Mouse (Mus musculus): ENCODE results near the gene Olfr813. TPM values are rescaled to one million over a fixed set of nuclear protein-coding genes. Genes with fewer than 3 reads are reported as not detected.
"Not testable (repeated sequence)": the region's sequence is repeated elsewhere in the genome, so short reads cannot be mapped to it uniquely, and the experiment has no call there.

The Olfr813 gene
- polyA plus RNA-seq (2016; fragmentation: Nextera tagmentation; extraction: Ambion mirVana), result 0.18 TPM in 1 of 2 replicates, not detected in the other

DNA sequence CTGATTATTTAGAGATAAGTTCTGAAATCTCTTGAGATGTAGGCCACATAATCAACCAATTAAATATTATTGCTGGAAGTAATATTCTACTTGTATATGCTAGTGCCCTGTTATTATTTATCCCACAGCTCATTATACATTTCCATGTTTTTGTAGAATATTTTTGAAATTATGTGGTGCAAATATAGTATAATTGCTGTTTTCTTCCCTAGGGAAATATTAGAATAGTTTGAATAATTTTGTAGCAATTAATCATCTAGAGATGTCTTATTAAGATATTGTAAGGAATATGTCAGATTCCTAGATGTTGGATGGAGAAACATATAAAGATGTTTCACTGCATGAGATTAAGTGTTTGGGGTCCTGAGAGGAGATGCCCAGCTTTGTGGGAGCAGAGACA, at the start of gene Olfr813:
TSS of gene Olfr813 (plus strand) at position 301 of the 400 bp plus-strand sequence.
- Histone ChIP-seq H3K27me3 (no peaks in the 10 kb centered on the region), H3K9ac (no peak within 1 kb of the TSS), H3K4me3 (no peak within 1 kb of the TSS), H3K27ac (no peak within 1 kb of the TSS), H3K36me3 (no peaks in the 10 kb centered on the region), H3K4me2 (replicated peaks) (no peak within 1 kb of the TSS), H3K4me1 (no peaks in the 10 kb centered on the region), H3K9me3 (no peaks in the 10 kb centered on the region)
- no peak for ATAC-seq (ENCODE audit: insufficient number of reproducible peaks, insufficient read depth, low FRiP score, low TSS enrichment)

DNA sequence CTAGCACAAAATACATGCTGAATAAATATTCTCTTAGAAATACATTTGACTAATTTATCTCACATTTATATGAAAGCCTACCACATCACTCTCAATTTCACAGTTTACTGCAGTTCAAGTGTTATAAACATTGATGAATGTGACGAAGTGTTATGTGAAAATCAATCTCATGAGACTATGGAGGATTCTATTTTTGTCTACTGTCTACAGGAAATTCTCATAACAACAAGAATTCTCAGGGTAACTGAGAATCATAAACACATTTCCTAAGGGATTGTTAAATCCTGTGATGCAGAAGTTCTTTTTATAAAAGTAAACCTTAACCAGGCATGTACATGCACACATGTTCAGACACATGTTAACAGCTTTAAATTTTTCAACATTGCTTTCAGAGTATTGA, 9.2 kb upstream of the Olfr813 start, which contains the start of gene Olfr812:
TSS of gene Olfr812 (minus strand) at position 101 of the 400 bp plus-strand sequence.
- Histone ChIP-seq H3K9me3 (no peaks in the 10 kb centered on the region), H3K4me3 (no peak within 1 kb of the TSS), H3K27ac (no peak within 1 kb of the TSS), H3K4me2 (replicated peaks) (no peak within 1 kb of the TSS), H3K36me3 (no peaks in the 10 kb centered on the region), H3K9ac (no peak within 1 kb of the TSS), H3K27me3 (no peaks in the 10 kb centered on the region), H3K4me1 (no peaks in the 10 kb centered on the region)
- WGBS, result 59% methylated on average over 1 of the region's 1 CpGs
- ATAC-seq (ENCODE audit: insufficient number of reproducible peaks, insufficient read depth, low FRiP score, low TSS enrichment), result no peak

DNA sequence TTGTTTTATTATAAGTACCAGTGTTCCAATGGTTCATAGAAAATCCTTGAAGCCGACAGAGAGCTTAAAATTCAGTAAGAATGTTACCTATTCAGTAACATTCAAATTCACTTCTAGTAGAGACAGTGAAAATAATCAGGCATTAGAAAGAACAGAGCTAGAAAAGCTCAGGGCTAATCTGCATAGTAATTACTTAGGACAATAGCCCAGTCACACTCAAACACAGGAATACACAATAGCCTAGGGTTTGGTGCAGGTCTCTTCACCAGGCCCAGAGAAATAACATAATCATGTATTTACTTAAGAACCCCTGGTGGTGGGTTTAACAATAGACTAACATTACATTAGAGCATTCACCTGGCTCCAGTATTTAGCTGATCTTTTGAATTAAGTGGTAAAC, 7.8 kb upstream of the Olfr813 start:
- H3K4me1 ChIP-seq, result no peaks in the 10 kb centered on the region
- ATAC-seq (ENCODE audit: insufficient number of reproducible peaks, insufficient read depth, low FRiP score, low TSS enrichment), result no peak
- no peak overlapping the region for H3K4me2 ChIP-seq (replicated peaks)
- no peak overlapping the region for H3K4me3 ChIP-seq
- 66% methylated on average over 1 of the region's 1 CpGs for WGBS
- no peak overlapping the region for H3K27ac ChIP-seq
- no peak overlapping the region for H3K9ac ChIP-seq
- H3K9me3 ChIP-seq, result no peaks in the 10 kb centered on the region
- H3K27me3 ChIP-seq, result no peaks in the 10 kb centered on the region
- no peaks in the 10 kb centered on the region for H3K36me3 ChIP-seq

DNA sequence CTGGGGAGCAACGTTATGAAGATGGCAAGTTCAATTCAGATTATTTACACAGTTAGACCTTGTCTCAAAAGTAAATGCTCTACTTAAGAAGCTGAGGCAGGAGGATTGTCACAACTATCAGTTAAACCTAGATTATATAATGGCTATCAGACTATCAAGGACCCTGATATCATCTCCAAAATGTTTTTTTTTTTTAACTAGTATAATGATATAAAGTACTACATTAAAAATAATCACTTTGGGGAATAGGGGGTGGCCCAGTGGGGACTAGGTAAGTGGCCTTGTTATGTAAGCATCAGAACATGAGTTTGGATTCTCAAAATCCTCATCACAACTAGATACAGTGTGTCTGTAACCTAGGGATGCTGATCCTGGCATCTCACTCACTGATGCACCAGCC, 24.6 kb downstream of the Olfr813 start, which contains the start of gene Olfr814:
TSS of gene Olfr814 (minus strand) at position 101 of the 400 bp plus-strand sequence.
- WGBS, result 75% methylated on average over 1 of the region's 1 CpGs
- H3K27ac ChIP-seq; ATAC-seq (ENCODE audit: insufficient number of reproducible peaks, insufficient read depth, low FRiP score, low TSS enrichment); H3K4me2 ChIP-seq (replicated peaks); H3K9me3 ChIP-seq; H3K4me3 ChIP-seq; H3K9ac ChIP-seq; H3K27me3 ChIP-seq; H3K4me1 ChIP-seq; H3K36me3 ChIP-seq: not testable (repeated sequence)

DNA sequence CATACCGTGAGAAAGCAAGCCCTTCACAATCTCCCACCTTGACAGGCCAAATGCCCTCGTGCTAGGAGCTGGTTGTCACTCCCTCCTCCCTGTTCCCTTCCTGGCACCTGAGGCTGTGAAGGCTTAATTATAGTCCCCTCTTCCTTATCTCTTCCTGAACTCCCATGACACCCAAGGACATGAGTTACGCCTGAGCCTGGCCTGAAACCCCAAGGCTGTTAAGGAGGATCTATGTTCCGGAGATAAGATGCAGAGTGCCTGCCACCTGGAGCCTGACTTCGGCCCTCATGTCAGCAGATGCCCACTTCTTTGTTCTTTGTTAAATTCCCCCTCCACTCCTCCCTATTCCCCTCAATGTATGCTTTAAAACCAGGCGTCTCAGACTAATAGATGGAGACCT, 30.3 kb downstream of the Olfr813 start:
- H3K4me1 ChIP-seq; H3K27me3 ChIP-seq; H3K27ac ChIP-seq; H3K36me3 ChIP-seq; H3K9me3 ChIP-seq; H3K4me3 ChIP-seq; H3K9ac ChIP-seq; H3K4me2 ChIP-seq (replicated peaks); ATAC-seq (ENCODE audit: insufficient number of reproducible peaks, insufficient read depth, low FRiP score, low TSS enrichment): not testable (repeated sequence)
- WGBS, result 82% methylated on average over 6 of the region's 6 CpGs

DNA sequence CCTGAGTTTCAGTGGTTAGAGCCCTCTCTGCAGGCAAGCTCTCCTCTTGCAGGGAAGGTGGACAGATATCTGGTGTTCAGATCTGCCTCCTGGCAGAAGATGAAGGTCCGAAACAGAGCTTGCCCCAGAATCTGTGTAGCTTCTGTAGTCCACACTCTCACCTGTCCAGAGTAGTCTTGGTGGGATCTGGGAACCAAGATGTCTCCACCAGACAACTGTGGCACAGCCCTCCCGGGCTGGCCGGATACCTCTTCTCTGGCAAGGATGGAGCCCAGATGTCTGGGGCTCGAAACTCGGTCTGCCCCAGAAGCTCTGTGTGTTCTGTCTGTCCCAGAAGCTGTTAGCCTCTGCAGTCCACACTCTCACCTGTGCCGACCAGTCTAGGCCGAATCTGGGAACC, 30.8 kb downstream of the Olfr813 start:
- no peak overlapping the region for H3K4me3 ChIP-seq
- no peak overlapping the region for H3K27ac ChIP-seq
- H3K36me3 ChIP-seq, result no peaks in the 10 kb centered on the region
- H3K4me2 ChIP-seq (replicated peaks), result no peak overlapping the region
- WGBS, result 91% methylated on average over 7 of the region's 7 CpGs
- ATAC-seq (ENCODE audit: insufficient number of reproducible peaks, insufficient read depth, low FRiP score, low TSS enrichment), result no peak
- no peaks in the 10 kb centered on the region for H3K4me1 ChIP-seq
- no peaks in the 10 kb centered on the region for H3K9me3 ChIP-seq
- H3K9ac ChIP-seq, result no peak overlapping the region
- no peaks in the 10 kb centered on the region for H3K27me3 ChIP-seq

DNA sequence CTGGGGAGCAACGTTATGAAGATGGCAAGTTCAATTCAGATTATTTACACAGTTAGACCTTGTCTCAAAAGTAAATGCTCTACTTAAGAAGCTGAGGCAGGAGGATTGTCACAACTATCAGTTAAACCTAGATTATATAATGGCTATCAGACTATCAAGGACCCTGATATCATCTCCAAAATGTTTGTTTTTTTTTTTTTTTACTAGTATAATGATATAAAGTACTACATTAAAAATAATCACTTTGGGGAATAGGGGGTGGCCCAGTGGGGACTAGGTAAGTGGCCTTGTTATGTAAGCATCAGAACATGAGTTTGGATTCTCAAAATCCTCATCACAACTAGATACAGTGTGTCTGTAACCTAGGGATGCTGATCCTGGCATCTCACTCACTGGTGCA, 50.6 kb downstream of the Olfr813 start, which contains the start of gene Olfr815:
TSS of gene Olfr815 (minus strand) at position 101 of the 400 bp plus-strand sequence.
- WGBS, result 59% methylated on average over 1 of the region's 1 CpGs
- not testable (repeated sequence) for H3K4me2 ChIP-seq (replicated peaks); H3K9me3 ChIP-seq; ATAC-seq (ENCODE audit: insufficient number of reproducible peaks, insufficient read depth, low FRiP score, low TSS enrichment); H3K27ac ChIP-seq; H3K4me3 ChIP-seq; H3K27me3 ChIP-seq; H3K4me1 ChIP-seq; H3K36me3 ChIP-seq; H3K9ac ChIP-seq

Other genes starting within 250 kb of the Olfr813 start
- gene Olfr796, start 242.8 kb upstream of the Olfr813 start, polyA plus RNA-seq (2016; fragmentation: Nextera tagmentation; extraction: Ambion mirVana), result not detected in 2 replicates
- gene Olfr798, start 227.4 kb upstream of the Olfr813 start, polyA plus RNA-seq (2016; fragmentation: Nextera tagmentation; extraction: Ambion mirVana), result not detected in 2 replicates
- gene Olfr799, start 217.9 kb upstream of the Olfr813 start, polyA plus RNA-seq (2016; fragmentation: Nextera tagmentation; extraction: Ambion mirVana), result not detected in 2 replicates
- not detected in 2 replicates for gene Olfr800, start 197.7 kb upstream of the Olfr813 start, polyA plus RNA-seq (2016; fragmentation: Nextera tagmentation; extraction: Ambion mirVana)
- gene Olfr801, start 181.5 kb upstream of the Olfr813 start, polyA plus RNA-seq (2016; fragmentation: Nextera tagmentation; extraction: Ambion mirVana), result not detected in 2 replicates
- gene Olfr802, start 167.2 kb upstream of the Olfr813 start, polyA plus RNA-seq (2016; fragmentation: Nextera tagmentation; extraction: Ambion mirVana), result not detected in 2 replicates
- not detected in 2 replicates for gene Olfr803, start 161.1 kb upstream of the Olfr813 start, polyA plus RNA-seq (2016; fragmentation: Nextera tagmentation; extraction: Ambion mirVana)
- gene Olfr804, start 152.2 kb upstream of the Olfr813 start, polyA plus RNA-seq (2016; fragmentation: Nextera tagmentation; extraction: Ambion mirVana), result not detected in 2 replicates
- not detected in 2 replicates for gene Olfr805, start 126.0 kb upstream of the Olfr813 start, polyA plus RNA-seq (2016; fragmentation: Nextera tagmentation; extraction: Ambion mirVana)
- not detected in 2 replicates for gene Olfr806, start 113.4 kb upstream of the Olfr813 start, polyA plus RNA-seq (2016; fragmentation: Nextera tagmentation; extraction: Ambion mirVana)
- not detected in 2 replicates for gene Olfr807, start 97.6 kb upstream of the Olfr813 start, polyA plus RNA-seq (2016; fragmentation: Nextera tagmentation; extraction: Ambion mirVana)
- not detected in 2 replicates for gene Olfr808, start 89.9 kb upstream of the Olfr813 start, polyA plus RNA-seq (2016; fragmentation: Nextera tagmentation; extraction: Ambion mirVana)
- not detected in 2 replicates for gene Olfr809, start 80.7 kb upstream of the Olfr813 start, polyA plus RNA-seq (2016; fragmentation: Nextera tagmentation; extraction: Ambion mirVana)
- gene Olfr810, start 60.5 kb upstream of the Olfr813 start, polyA plus RNA-seq (2016; fragmentation: Nextera tagmentation; extraction: Ambion mirVana), result not detected in 2 replicates
- not detected in 2 replicates for gene Olfr811, start 51.0 kb upstream of the Olfr813 start, polyA plus RNA-seq (2016; fragmentation: Nextera tagmentation; extraction: Ambion mirVana)
- gene Olfr812, start 9.3 kb upstream of the Olfr813 start, polyA plus RNA-seq (2016; fragmentation: Nextera tagmentation; extraction: Ambion mirVana), result not detected in 2 replicates
- not detected in 2 replicates for gene Olfr814, start 24.5 kb downstream of the Olfr813 start, polyA plus RNA-seq (2016; fragmentation: Nextera tagmentation; extraction: Ambion mirVana)
- not detected in 2 replicates for gene Olfr815, start 50.5 kb downstream of the Olfr813 start, polyA plus RNA-seq (2016; fragmentation: Nextera tagmentation; extraction: Ambion mirVana)
- gene Olfr816, start 60.2 kb downstream of the Olfr813 start, polyA plus RNA-seq (2016; fragmentation: Nextera tagmentation; extraction: Ambion mirVana), result not detected in 2 replicates
- not detected in 2 replicates for gene Olfr818, start 93.7 kb downstream of the Olfr813 start, polyA plus RNA-seq (2016; fragmentation: Nextera tagmentation; extraction: Ambion mirVana)
- gene Olfr819, start 111.9 kb downstream of the Olfr813 start, polyA plus RNA-seq (2016; fragmentation: Nextera tagmentation; extraction: Ambion mirVana), result not detected in 2 replicates
- not detected in 2 replicates for gene Olfr247, start 120.8 kb downstream of the Olfr813 start, polyA plus RNA-seq (2016; fragmentation: Nextera tagmentation; extraction: Ambion mirVana)
- not detected in 2 replicates for gene Gm10310, start 129.7 kb downstream of the Olfr813 start, polyA plus RNA-seq (2016; fragmentation: Nextera tagmentation; extraction: Ambion mirVana)
- not detected in 2 replicates for gene Olfr820, start 157.3 kb downstream of the Olfr813 start, polyA plus RNA-seq (2016; fragmentation: Nextera tagmentation; extraction: Ambion mirVana)
- not detected in 2 replicates for gene Olfr821, start 175.0 kb downstream of the Olfr813 start, polyA plus RNA-seq (2016; fragmentation: Nextera tagmentation; extraction: Ambion mirVana)
- not detected in 2 replicates for gene Olfr822, start 215.8 kb downstream of the Olfr813 start, polyA plus RNA-seq (2016; fragmentation: Nextera tagmentation; extraction: Ambion mirVana)